Mouse (Mus musculus) limb, embryonic 15.5 days (tissue): Measurements from ENCODE around the gene Ufc1. TPM values are rescaled to one million over a fixed set of nuclear protein-coding genes. Genes with fewer than 3 reads are reported as not detected.

Experiments
- polyA plus RNA-seq: library from polyadenylated mRNA; unstranded; fragments of >200 nt; fragmentation: Nextera tagmentation; extraction: Ambion mirVana; gene quantifications from 2 replicates; pipeline ENCODE4 v1.2.1, GENCODE M21; 2015

Ufc1 gene
- polyA plus RNA-seq, 1 experiment from 2014 or later, result 116 TPM

Other genes starting within 250 kb of the Ufc1 start
- 25.9 and 32.2 TPM in 2 replicates for gene Fcgr3, start 230.1 kb downstream of the Ufc1 start, polyA plus RNA-seq
- gene Cfap126, start 181.1 kb downstream of the Ufc1 start, polyA plus RNA-seq, result 1.1 and 2.2 TPM in 2 replicates
- gene Sdhc, start 144.4 kb downstream of the Ufc1 start, polyA plus RNA-seq, result 235 and 256 TPM in 2 replicates
- 6.8 and 9.3 TPM in 2 replicates for gene Mpz, start 144.3 kb downstream of the Ufc1 start, polyA plus RNA-seq
- 5.8 and 7.1 TPM in 2 replicates for gene Pcp4l1, start 98.8 kb downstream of the Ufc1 start, polyA plus RNA-seq
- 0.11 and 0.33 TPM in 2 replicates for gene Nr1i3, start 81.1 kb downstream of the Ufc1 start, polyA plus RNA-seq
- 29.8 and 32.7 TPM in 2 replicates for gene Tomm40l, start 72.5 kb downstream of the Ufc1 start, polyA plus RNA-seq
- gene Apoa2, start 70.0 kb downstream of the Ufc1 start, polyA plus RNA-seq, result 3.6 and 17.5 TPM in 2 replicates
- gene Fcer1g, start 60.7 kb downstream of the Ufc1 start, polyA plus RNA-seq, result 94.7 and 98.6 TPM in 2 replicates
- gene Adamts4, start 44.6 kb downstream of the Ufc1 start, polyA plus RNA-seq, result 17.6 and 19.4 TPM in 2 replicates
- 217 and 252 TPM in 2 replicates for gene Ndufs2, start 43.6 kb downstream of the Ufc1 start, polyA plus RNA-seq
- gene B4galt3, start 24.7 kb downstream of the Ufc1 start, polyA plus RNA-seq, result 63.2 and 69.1 TPM in 2 replicates
- gene Ppox, start 13.8 kb downstream of the Ufc1 start, polyA plus RNA-seq, result 44.7 and 49.5 TPM in 2 replicates
- 81.5 and 83.1 TPM in 2 replicates for gene Usp21, start 7.0 kb downstream of the Ufc1 start, polyA plus RNA-seq
- gene Dedd, start 34.1 kb upstream of the Ufc1 start, polyA plus RNA-seq, result 52.2 and 56.9 TPM in 2 replicates
- gene Nit1, start 50.6 kb upstream of the Ufc1 start, polyA plus RNA-seq, result 38.8 and 38.9 TPM in 2 replicates
- 93.0 and 95.1 TPM in 2 replicates for gene Pfdn2, start 50.6 kb upstream of the Ufc1 start, polyA plus RNA-seq
- 1.5 TPM in 2 replicates for gene Klhdc9, start 65.8 kb upstream of the Ufc1 start, polyA plus RNA-seq
- 56.3 and 61.5 TPM in 2 replicates for gene Nectin4, start 75.1 kb upstream of the Ufc1 start, polyA plus RNA-seq
- gene Arhgap30, start 93.9 kb upstream of the Ufc1 start, polyA plus RNA-seq, result 2.9 and 3.2 TPM in 2 replicates
- gene Usf1, start 116.3 kb upstream of the Ufc1 start, polyA plus RNA-seq, result 71.1 and 75.8 TPM in 2 replicates
- 5.2 and 8.5 TPM in 2 replicates for gene Tstd1, start 123.8 kb upstream of the Ufc1 start, polyA plus RNA-seq
- 68.3 and 70.6 TPM in 2 replicates for gene F11r, start 142.5 kb upstream of the Ufc1 start, polyA plus RNA-seq
- gene Alyref2, start 208.5 kb upstream of the Ufc1 start, polyA plus RNA-seq, result 17.3 and 21.1 TPM in 2 replicates
- gene Itln1, start 240.3 kb upstream of the Ufc1 start, polyA plus RNA-seq, result not detected in 2 replicates